Mouse (Mus musculus) stomach, embryonic 14.5 days (tissue): ENCODE results near the gene Fcnb. TPM values are rescaled to one million over a fixed set of nuclear protein-coding genes. Genes with fewer than 3 reads are reported as not detected.

ENCODE experiments used
- ATAC-seq: fragments of 200-750 bp; cut with Nextera tagmentation; 2 replicates; pipeline ENCODE4 v1.8.0; 2017; ENCODE audit warnings: low read depth, moderate TSS enrichment; ENCODE audit not compliant: insufficient number of reproducible peaks, insufficient read depth, low FRiP score
- H3K27ac ChIP-seq: fragments of 300-500 bp; sonication (generic); 2 replicates; pipeline ENCODE4 v1.5.1; 2014; ENCODE audit warnings: mild to moderate bottlenecking, low read length, moderate library complexity, mixed read lengths
- H3K27me3 ChIP-seq: fragments of 300-500 bp; sonication (generic); 2 replicates; pipeline ENCODE4 v1.6.1; 2014; ENCODE audit warnings: low read length, control low read depth, mixed read lengths; ENCODE audit not compliant: control insufficient read depth, insufficient read depth
- H3K36me3 ChIP-seq: fragments of 300-500 bp; sonication (generic); 2 replicates; pipeline ENCODE4 v1.6.1; 2014; ENCODE audit warnings: mild to moderate bottlenecking, control low read depth, low read length, moderate library complexity, mixed read lengths; ENCODE audit not compliant: control insufficient read depth, insufficient read depth
- H3K4me1 ChIP-seq: fragments of 300-500 bp; sonication (generic); 2 replicates; pipeline ENCODE4 v1.6.1; 2014; ENCODE audit warnings: low read length, control low read depth, mixed read lengths; ENCODE audit not compliant: control insufficient read depth, insufficient read depth
- H3K4me2 ChIP-seq: fragments of 300-500 bp; sonication (generic); replicated peaks from 2 replicates; pipeline ENCODE4 v1.6.1; 2014; ENCODE audit warnings: low read depth, low read length, control low read depth
- H3K4me3 ChIP-seq: fragments of 300-500 bp; sonication (generic); 2 replicates; pipeline ENCODE4 v1.5.1; 2014; ENCODE audit warnings: low read depth, low read length, control low read depth
- H3K9ac ChIP-seq: fragments of 300-500 bp; sonication (generic); replicated peaks from 2 replicates; pipeline ENCODE4 v1.6.1; 2014; ENCODE audit warnings: low read depth, mild to moderate bottlenecking, control low read depth, low read length, moderate library complexity, mixed read lengths
- H3K9me3 ChIP-seq: fragments of 300-500 bp; sonication (generic); 2 replicates; pipeline ENCODE4 v1.6.1; 2016; ENCODE audit warnings: low read depth, low read length, control low read depth; ENCODE audit not compliant: control insufficient read depth
- WGBS: fragments of 180-500 bp; shearing (Covaris S2); extraction: QIAGEN DNeasy Blood & Tissue Kit; methylation state at CpG from one replicate; pipeline ENCODE4 v1.1.7; 2014; 5-methylcytosine and 5-hydroxymethylcytosine counted together
- polyA plus RNA-seq: library from polyadenylated mRNA; unstranded; fragments of >200 nt; fragmentation: Nextera tagmentation; extraction: Ambion mirVana; gene quantifications from 2 replicates; pipeline ENCODE4 v1.2.1, GENCODE M21; 2014

Fcnb gene
- polyA plus RNA-seq, 1 experiment from 2014 or later, result 0.71 TPM

- no peak overlapping the region for H3K27ac ChIP-seq
- no peaks in the 10 kb centered on the region for H3K27me3 ChIP-seq
- peaks cover 70% of the 10 kb centered on the region for H3K36me3 ChIP-seq
- no peak overlapping the region for H3K4me3 ChIP-seq
- H3K9me3 ChIP-seq, result no peaks in the 10 kb centered on the region
- WGBS, result 80% methylated on average over 8 of the region's 9 CpGs
- no peak overlapping the region for H3K4me2 ChIP-seq
- no peak overlapping the region for H3K9ac ChIP-seq
- no peaks in the 10 kb centered on the region for H3K4me1 ChIP-seq
- no peak for ATAC-seq
Observed at GRCm38 (mm10) chr2:28031860-28032259, 52.8 kb downstream of the Fcnb start.

Other genes with a start within 250 kb of the Fcnb start
- 160 and 167 TPM in 2 replicates for gene Col5a1, start 198.5 kb downstream of the Fcnb start, polyA plus RNA-seq
- 18.8 and 21.4 TPM in 2 replicates for gene Olfm1, start 108.1 kb upstream of the Fcnb start, polyA plus RNA-seq